Mouse (Mus musculus) ES-E14 (cell line): Measurements from ENCODE around the gene 7420426K07Rik. TPM values are rescaled to one million over a fixed set of nuclear protein-coding genes. Genes with fewer than 3 reads are reported as not detected.

ENCODE experiments used
- DNase-seq: peaks from one replicate; pipeline ENCODE4 v3.0.0-alpha.2; 2013; ENCODE audit warnings: low read depth, low spot score
- H3K27ac ChIP-seq: 2 replicates; pipeline ENCODE4 v1.5.1; 2012; ENCODE audit warnings: low read depth, mild to moderate bottlenecking, low read length, moderate library complexity, mixed read lengths; ENCODE audit not compliant: poor library complexity, insufficient read depth, severe bottlenecking
- H3K36me3 ChIP-seq: 2 replicates; pipeline ENCODE4 v1.6.1; 2012; ENCODE audit warnings: mild to moderate bottlenecking, low read length, moderate library complexity, mixed read lengths; ENCODE audit not compliant: control insufficient read depth, poor library complexity, insufficient read depth, severe bottlenecking
- H3K4me1 ChIP-seq, 2 experiments: fragments of 150-350 bp in 1 of 2; sonication (generic) in 1 of 2; 2 replicates each; pipeline ENCODE4 v1.6.1; 2012; ENCODE audit warnings: low read length in 2 of 2, mild to moderate bottlenecking in 1 of 2, mixed read lengths in 1 of 2; ENCODE audit not compliant: control insufficient read depth in 2 of 2, insufficient read depth in 2 of 2, poor library complexity in 1 of 2
- H3K4me3 ChIP-seq, 2 experiments: fragments of 150-350 bp in 1 of 2; sonication (generic) in 1 of 2; 2 replicates each; pipeline ENCODE4 v1.5.1; 2012; ENCODE audit warnings: low read length in 2 of 2, low read depth in 1 of 2, mild to moderate bottlenecking in 1 of 2, mixed read lengths in 1 of 2; ENCODE audit not compliant: insufficient read depth in 1 of 2, poor library complexity in 1 of 2, severe bottlenecking in 1 of 2
- H3K9ac ChIP-seq: 2 replicates; pipeline ENCODE4 v1.6.1; 2012; ENCODE audit warnings: low read depth, mild to moderate bottlenecking, low read length, mixed read lengths; ENCODE audit not compliant: poor library complexity, insufficient read depth, severe bottlenecking
- H3K9me3 ChIP-seq: fragments of 150-350 bp; sonication (generic); 2 replicates; pipeline ENCODE4 v1.6.1; 2012; ENCODE audit warnings: low read depth, mild to moderate bottlenecking, low read length; ENCODE audit not compliant: control insufficient read depth, insufficient read depth
- CHD2 ChIP-seq: IDR thresholded peaks from 2 replicates; pipeline ENCODE4 v1.6.1; 2014; ENCODE audit warnings: mild to moderate bottlenecking, low read depth, low read length, inconsistent platforms
- HCFC1 ChIP-seq: IDR thresholded peaks from 2 replicates; pipeline ENCODE4 v1.6.1; 2012; ENCODE audit warnings: low read length, inconsistent platforms, borderline replicate concordance; ENCODE audit not compliant: insufficient read depth
- MAFK ChIP-seq: IDR thresholded peaks from 2 replicates; pipeline ENCODE4 v1.6.1; 2014; ENCODE audit warnings: mild to moderate bottlenecking, low read depth, low read length, inconsistent platforms; ENCODE audit not compliant: insufficient read depth
- ZC3H11A ChIP-seq: IDR thresholded peaks from 2 replicates; pipeline ENCODE4 v1.6.1; 2012; ENCODE audit warnings: low read depth, mild to moderate bottlenecking, inconsistent platforms, low read length, borderline replicate concordance
- ZNF384 ChIP-seq: IDR thresholded peaks from 2 replicates; pipeline ENCODE4 v1.6.1; 2012; ENCODE audit warnings: low read depth, low read length, inconsistent platforms
- in situ Hi-C, 2 experiments: fragments of 600-800 bp; cut with MboI; formaldehyde crosslinking; loops; one replicate each; pipeline ENCODE4 v1.15.1; 2025; ENCODE audit warnings: low sequenced_read_pairs in 2 of 2, inconsistent platforms in 1 of 2; ENCODE audit not compliant: unreplicated experiment in 2 of 2
- total RNA-seq: library from RNA; depleted of rRNA; stranded (reverse); fragments of 300-350 nt; gene quantifications from 2 replicates; pipeline ENCODE4 v1.2.3, GENCODE M21; 2012

The 7420426K07Rik gene
- total RNA-seq, 1 experiment, result 0.18 TPM

- TF ChIP-seq CHD2 (no peak), ZC3H11A (no peak), ZNF384 (no peak), MAFK (0 out of 2 replicates have a peak, but pooled peaks have one; percentile 60), HCFC1 (no peak)
- no peak overlapping the region for H3K4me3 ChIP-seq
- no peaks in the 10 kb centered on the region for H3K36me3 ChIP-seq
- H3K9me3 ChIP-seq, result no peaks in the 10 kb centered on the region
- DNase-seq, result no peak
- no peak overlapping the region for H3K9ac ChIP-seq
- H3K4me1 ChIP-seq, result no peaks in the 10 kb centered on the region
- no peak overlapping the region for H3K27ac ChIP-seq
- in situ Hi-C loops, result no loop called here
Observed at GRCm38 (mm10) chr9:98901486-98901885, 1.4 kb upstream of the 7420426K07Rik start.

GRCm38 (mm10) chr9:98920629-98921523 lies 18.0 kb downstream of the 7420426K07Rik start:
- H3K9me3 ChIP-seq, result no peaks in the 10 kb centered on the region; the same call in 1 of the 2 replicates
- H3K9ac ChIP-seq, result no peak overlapping the region
- in situ Hi-C loops, result no loop called here
- no peak overlapping the region for H3K4me3 ChIP-seq
- H3K36me3 ChIP-seq, result no peaks in the 10 kb centered on the region
- no peak for DNase-seq
- TF ChIP-seq MAFK, result no peak
- TF ChIP-seq ZC3H11A, result no peak
- TF ChIP-seq ZNF384, result no peak
- TF ChIP-seq HCFC1, result no peak
- no peak for TF ChIP-seq CHD2
- no peak overlapping the region for H3K27ac ChIP-seq
- H3K4me1 ChIP-seq, result no peaks in the 10 kb centered on the region

DNA sequence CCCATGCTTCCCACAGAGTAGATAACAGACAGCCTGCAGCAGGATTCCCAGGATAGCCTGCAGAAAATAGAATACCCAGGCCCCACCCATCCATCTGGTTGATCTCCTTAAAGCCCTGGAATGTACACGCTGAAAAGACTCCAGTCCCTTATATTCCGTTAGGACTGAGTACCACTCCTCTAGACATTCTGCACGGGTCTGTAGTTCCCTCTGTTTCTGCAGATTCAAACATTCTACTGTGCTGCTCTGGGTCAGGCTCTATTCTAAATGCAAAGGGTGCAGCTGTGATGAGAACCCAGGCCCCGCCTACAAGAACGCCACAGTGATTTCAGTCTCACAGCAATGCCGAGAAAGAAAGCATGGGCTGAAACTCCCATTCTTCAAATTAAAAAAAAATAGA lies 20.2 kb downstream of the 7420426K07Rik start:
- Histone ChIP-seq H3K9me3 (no peaks in the 10 kb centered on the region), H3K36me3 (no peaks in the 10 kb centered on the region), H3K4me1 (no peaks in the 10 kb centered on the region), H3K9ac (no peak overlapping the region), H3K27ac (no peak overlapping the region), H3K4me3 (no peak overlapping the region)
- no peak for TF ChIP-seq CHD2
- no peak for TF ChIP-seq MAFK
- DNase-seq, result no peak
- in situ Hi-C loops, result no loop called here

- Histone ChIP-seq H3K9me3 (no peaks in the 10 kb centered on the region), H3K9ac (no peak overlapping the region), H3K4me3 (no peak overlapping the region), H3K27ac (no peak overlapping the region), H3K36me3 (no peaks in the 10 kb centered on the region), H3K4me1 (no peaks in the 10 kb centered on the region)
- TF ChIP-seq MAFK (no peak), ZNF384 (no peak), ZC3H11A (no peak), CHD2 (no peak), HCFC1 (no peak)
- no peak for DNase-seq
- in situ Hi-C loops, result no loop called here
Observed at GRCm38 (mm10) chr9:98924183-98924582, 21.3 kb downstream of the 7420426K07Rik start.

DNA sequence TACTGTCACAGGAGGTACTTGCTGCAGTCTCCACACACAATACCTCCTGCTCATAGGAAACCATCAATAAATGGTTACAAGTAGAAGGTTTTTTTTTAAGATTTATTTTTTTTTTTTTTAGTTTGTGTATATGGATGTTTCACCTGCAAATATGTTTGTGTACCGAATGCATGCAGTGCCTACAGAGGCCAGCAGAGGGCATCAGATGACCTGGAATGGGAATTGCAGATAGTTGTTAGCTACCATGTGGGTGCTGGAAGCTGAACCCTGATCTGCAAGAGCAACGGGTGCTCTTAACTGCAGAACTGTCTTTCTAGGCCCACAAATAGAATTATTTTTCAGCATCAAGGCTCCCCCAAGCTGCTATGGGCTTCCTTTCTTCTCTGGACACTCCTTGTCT lies 26.6 kb downstream of the 7420426K07Rik start:
- no peak overlapping the region for H3K9ac ChIP-seq
- no peaks in the 10 kb centered on the region for H3K36me3 ChIP-seq
- H3K27ac ChIP-seq, result no peak overlapping the region
- DNase-seq, result peak; percentile 47
- TF ChIP-seq MAFK (no peak), ZNF384 (0 out of 2 replicates have a peak, but pooled peaks have one; percentile 38), HCFC1 (no peak), ZC3H11A (peak; percentile 54), CHD2 (no peak)
- in situ Hi-C loops, result no loop called here
- no peaks in the 10 kb centered on the region for H3K4me1 ChIP-seq
- no peaks in the 10 kb centered on the region for H3K9me3 ChIP-seq
- no peak overlapping the region for H3K4me3 ChIP-seq
